Comparison of ENCODE assay signal across 7 mouse cellular contexts in the genomic region with DNA sequence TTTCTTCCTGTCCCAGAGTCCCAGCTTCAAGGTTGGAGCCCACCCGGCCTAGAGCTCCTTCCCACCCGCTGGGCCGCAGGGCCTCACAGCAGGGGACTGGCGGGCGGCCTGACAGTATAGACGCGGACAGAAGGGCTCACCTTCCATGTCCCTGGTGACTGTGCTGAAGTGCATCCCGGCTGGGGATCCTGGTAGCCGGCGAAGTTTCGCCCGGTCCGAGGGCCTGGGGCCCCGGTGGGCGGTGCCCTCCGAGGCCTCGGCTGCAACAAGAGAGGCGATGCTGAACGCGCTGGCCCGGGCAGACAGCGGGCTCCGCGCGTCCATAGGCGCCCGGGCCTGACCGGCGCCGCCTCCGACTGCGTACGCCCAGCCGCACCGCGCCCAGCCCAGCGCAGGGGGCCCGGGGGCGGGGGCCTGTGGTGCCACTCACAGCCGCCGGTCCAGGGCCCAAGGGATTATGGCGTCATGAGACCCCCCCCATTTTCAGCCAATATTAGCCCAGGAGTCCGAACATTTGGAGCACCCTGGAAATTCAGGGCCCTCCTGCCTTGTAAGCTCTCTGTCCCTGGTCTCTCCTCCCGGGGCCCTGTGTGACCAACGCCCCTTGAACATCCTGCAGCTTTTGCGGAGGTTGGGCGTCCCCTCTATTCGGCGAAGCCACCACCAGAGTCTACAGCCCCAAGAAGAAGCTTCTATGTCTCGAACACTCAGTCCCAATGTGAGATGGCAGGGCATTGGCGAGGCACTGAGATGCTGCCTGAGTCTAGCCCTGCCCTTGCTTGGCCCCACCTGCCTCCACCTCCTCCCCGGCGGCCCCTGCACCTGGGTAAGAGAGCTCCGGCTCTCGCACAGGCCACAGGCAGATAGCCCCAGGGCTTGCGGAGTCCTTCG. TPM values are rescaled to one million over a fixed set of nuclear protein-coding genes. Genes with fewer than 3 reads are reported as not detected.
A peak's percentile ranks its signal among the peaks of the same experiment; 100 is the strongest.
DNase-seq lines count a peak whose midpoint lies in the region; ATAC-seq lines count a peak whose summit lies in the region.

No protein-coding gene starts in this region.

- H3K9ac ChIP-seq in lung, embryonic 16.5 days (ENCODE audit: low read length): peak overlapping the region; percentile 65
- H3K9ac ChIP-seq in forebrain, embryonic 13.5 days: no peak overlapping the region
- H3K9ac ChIP-seq in limb, embryonic 12.5 days (replicated peaks): peak overlapping the region; percentile 55; the same call in 1 of the 2 replicates
- H3K9ac ChIP-seq in stomach, embryonic 14.5 days (replicated peaks; ENCODE audit: low read depth, low read length): no peak overlapping the region

- peak overlapping the region; percentile 47 for H3K4me3 ChIP-seq in lung, embryonic 16.5 days (ENCODE audit: low read length)
- peak overlapping the region; percentile 23 for H3K4me3 ChIP-seq in forebrain, embryonic 13.5 days
- H3K4me3 ChIP-seq in limb, embryonic 12.5 days (replicated peaks): peak overlapping the region; percentile 51
- peak overlapping the region; percentile 24; the same call in 1 of the 2 replicates for H3K4me3 ChIP-seq in stomach, embryonic 14.5 days (ENCODE audit: low read depth, low read length)

- DNase-seq in lung, adult 18-20 months: no peak
- no peak for DNase-seq in layer of hippocampus, adult 9-10 months (ENCODE audit: low spot score)
- DNase-seq in thymus, postnatal 36 days: no peak

- H3K4me2 ChIP-seq in lung, embryonic 16.5 days (ENCODE audit: low read depth, low read length): peak overlapping the region; percentile 59
- H3K4me2 ChIP-seq in forebrain, embryonic 13.5 days: peak overlapping the region; percentile 36
- peak overlapping the region; percentile 75 for H3K4me2 ChIP-seq in limb, embryonic 12.5 days
- H3K4me2 ChIP-seq in stomach, embryonic 14.5 days (replicated peaks; ENCODE audit: low read depth, low read length): peak overlapping the region; percentile 24

- ATAC-seq in lung, embryonic 16.5 days (ENCODE audit: low read depth): peak; percentile 41
- ATAC-seq in forebrain, embryonic 13.5 days: 0 out of 2 replicates have a peak, but pooled peaks have one; percentile 17
- ATAC-seq in limb, embryonic 12.5 days (ENCODE audit: insufficient number of reproducible peaks, insufficient read depth, low FRiP score, low TSS enrichment, low read depth): peak; percentile 49; the same call in 1 of the 2 replicates
- no peak; the same call in 1 of the 2 replicates for ATAC-seq in stomach, embryonic 14.5 days (ENCODE audit: insufficient number of reproducible peaks, insufficient read depth, low FRiP score, low read depth)

- no peaks in the 10 kb centered on the region for H3K9me3 ChIP-seq in lung, embryonic 16.5 days (ENCODE audit: control insufficient read depth, low read length)
- H3K9me3 ChIP-seq in forebrain, embryonic 13.5 days (replicated peaks): no peaks in the 10 kb centered on the region
- H3K9me3 ChIP-seq in limb, embryonic 12.5 days: no peaks in the 10 kb centered on the region
- H3K9me3 ChIP-seq in stomach, embryonic 14.5 days (ENCODE audit: control insufficient read depth, low read depth, low read length): no peaks in the 10 kb centered on the region

- peaks cover 27% of the 10 kb centered on the region for H3K4me1 ChIP-seq in lung, embryonic 16.5 days (replicated peaks; ENCODE audit: control insufficient read depth, insufficient read depth, low read length)
- H3K4me1 ChIP-seq in forebrain, embryonic 13.5 days: peaks cover 39% of the 10 kb centered on the region
- H3K4me1 ChIP-seq in limb, embryonic 12.5 days (replicated peaks): peaks cover 49% of the 10 kb centered on the region
- peaks cover 17% of the 10 kb centered on the region; the same call in 1 of the 2 replicates for H3K4me1 ChIP-seq in stomach, embryonic 14.5 days (ENCODE audit: control insufficient read depth, insufficient read depth, low read length)

- peaks cover 85% of the 10 kb centered on the region for H3K27me3 ChIP-seq in lung, embryonic 16.5 days (ENCODE audit: control insufficient read depth, insufficient read depth, low read depth, low read length)
- H3K27me3 ChIP-seq in forebrain, embryonic 13.5 days: peaks cover 97% of the 10 kb centered on the region
- peaks cover 96% of the 10 kb centered on the region for H3K27me3 ChIP-seq in limb, embryonic 12.5 days
- H3K27me3 ChIP-seq in stomach, embryonic 14.5 days (ENCODE audit: control insufficient read depth, insufficient read depth, low read length): peaks cover 71% of the 10 kb centered on the region

- no peaks in the 10 kb centered on the region for H3K36me3 ChIP-seq in lung, embryonic 16.5 days (ENCODE audit: control insufficient read depth, insufficient read depth, low read length)
- no peaks in the 10 kb centered on the region for H3K36me3 ChIP-seq in forebrain, embryonic 13.5 days (ENCODE audit: poor library complexity, severe bottlenecking)
- no peaks in the 10 kb centered on the region for H3K36me3 ChIP-seq in limb, embryonic 12.5 days
- H3K36me3 ChIP-seq in stomach, embryonic 14.5 days (ENCODE audit: control insufficient read depth, insufficient read depth, low read length): no peaks in the 10 kb centered on the region

- 4% methylated on average over 44 of the region's 57 CpGs for WGBS in lung, embryonic 16.5 days
- WGBS in forebrain, embryonic 13.5 days: under 1% methylated on average over 57 of the region's 57 CpGs
- 1% methylated on average over 57 of the region's 57 CpGs for WGBS in limb, embryonic 12.5 days
- 2% methylated on average over 57 of the region's 57 CpGs for WGBS in stomach, embryonic 14.5 days

- H3K27ac ChIP-seq in lung, embryonic 16.5 days (ENCODE audit: low read length): peak overlapping the region; percentile 75
- no peak overlapping the region for H3K27ac ChIP-seq in forebrain, embryonic 13.5 days
- H3K27ac ChIP-seq in limb, embryonic 12.5 days: no peak overlapping the region
- H3K27ac ChIP-seq in stomach, embryonic 14.5 days (ENCODE audit: low read length): no peak overlapping the region

RNA-seq across cellular contexts. Expression of a gene that starts 2.4 kb away (rescaled TPM):
- polyA plus RNA-seq in lung, embryonic 16.5 days (2015; fragmentation: Nextera tagmentation; extraction: Ambion mirVana): 5.5 and 6.2 TPM in 2 replicates
- 0.39 and 0.56 TPM in 2 replicates for polyA plus RNA-seq in forebrain, embryonic 13.5 days (2015; fragmentation: Nextera tagmentation; extraction: Ambion mirVana)
- polyA plus RNA-seq in limb, embryonic 12.5 days (2016; fragmentation: Nextera tagmentation; extraction: Ambion mirVana): 9.4 and 11.2 TPM in 2 replicates
- 0.53 and 1.1 TPM in 2 replicates for polyA plus RNA-seq in stomach, embryonic 14.5 days (2014; fragmentation: Nextera tagmentation; extraction: Ambion mirVana)

RNA-seq across cellular contexts. Expression of a gene that starts 34.1 kb away (rescaled TPM):
- polyA plus RNA-seq in lung, embryonic 16.5 days (2015; fragmentation: Nextera tagmentation; extraction: Ambion mirVana): 2.0 and 2.2 TPM in 2 replicates
- 5.1 and 6.0 TPM in 2 replicates for polyA plus RNA-seq in forebrain, embryonic 13.5 days (2015; fragmentation: Nextera tagmentation; extraction: Ambion mirVana)
- 3.9 and 4.3 TPM in 2 replicates for polyA plus RNA-seq in limb, embryonic 12.5 days (2016; fragmentation: Nextera tagmentation; extraction: Ambion mirVana)
- polyA plus RNA-seq in stomach, embryonic 14.5 days (2014; fragmentation: Nextera tagmentation; extraction: Ambion mirVana): 1.1 and 1.5 TPM in 2 replicates

RNA-seq across cellular contexts. Expression of a gene that starts 38.1 kb away (rescaled TPM):
- 3.6 and 4.2 TPM in 2 replicates for polyA plus RNA-seq in lung, embryonic 16.5 days (2015; fragmentation: Nextera tagmentation; extraction: Ambion mirVana)
- 10.0 and 18.2 TPM in 2 replicates for polyA plus RNA-seq in forebrain, embryonic 13.5 days (2015; fragmentation: Nextera tagmentation; extraction: Ambion mirVana)
- 5.2 and 6.8 TPM in 2 replicates for polyA plus RNA-seq in limb, embryonic 12.5 days (2016; fragmentation: Nextera tagmentation; extraction: Ambion mirVana)
- polyA plus RNA-seq in stomach, embryonic 14.5 days (2014; fragmentation: Nextera tagmentation; extraction: Ambion mirVana): 0.67 and 1.3 TPM in 2 replicates

RNA-seq across cellular contexts. Expression of a gene that starts 41.7 kb away (rescaled TPM):
- polyA plus RNA-seq in lung, embryonic 16.5 days (2015; fragmentation: Nextera tagmentation; extraction: Ambion mirVana): 21.1 and 22.2 TPM in 2 replicates
- 115 and 120 TPM in 2 replicates for polyA plus RNA-seq in forebrain, embryonic 13.5 days (2015; fragmentation: Nextera tagmentation; extraction: Ambion mirVana)
- polyA plus RNA-seq in limb, embryonic 12.5 days (2016; fragmentation: Nextera tagmentation; extraction: Ambion mirVana): 31.7 and 34.2 TPM in 2 replicates
- 17.1 and 18.9 TPM in 2 replicates for polyA plus RNA-seq in stomach, embryonic 14.5 days (2014; fragmentation: Nextera tagmentation; extraction: Ambion mirVana)

Comparison
In these comparisons a context has a peak if more than half of its experiments do, and no peak if none do; other contexts are left out.
1. H3K4me2 ChIP-seq: peak in every context shown above with its lines; median percentile 75 in limb, embryonic 12.5 days; 59 in lung, embryonic 16.5 days; 36 in forebrain, embryonic 13.5 days; 24 in stomach, embryonic 14.5 days.
2. H3K9ac ChIP-seq: peak in lung, embryonic 16.5 days (single experiment) and limb, embryonic 12.5 days (single experiment); none in forebrain, embryonic 13.5 days (single experiment) and stomach, embryonic 14.5 days (single experiment).
3. Peak in every context shown above with its lines, with median percentiles within 50 percentile points of each other: H3K4me3 ChIP-seq.